Mouse (Mus musculus) kidney, postnatal 0 days (tissue): ENCODE measurements around the gene Tmem59. TPM values are rescaled to one million over a fixed set of nuclear protein-coding genes. Genes with fewer than 3 reads are reported as not detected.

Experiments used
- ATAC-seq: fragments of 200-750 bp; cut with Nextera tagmentation; replicated peaks from 2 replicates; pipeline ENCODE4 v1.8.0; 2017; ENCODE audit warnings: low read depth, moderate number of reproducible peaks, moderate TSS enrichment, moderate library complexity; ENCODE audit not compliant: low FRiP score
- DNase-seq: peaks from one replicate; pipeline ENCODE4 v3.0.0-alpha.2; 2016; ENCODE audit warnings: low spot score
- H3K27ac ChIP-seq: fragments of 300-500 bp; sonication (generic); 2 replicates; pipeline ENCODE4 v1.5.1; 2014; ENCODE audit warnings: mild to moderate bottlenecking
- H3K27me3 ChIP-seq: fragments of 300-500 bp; sonication (generic); 2 replicates; pipeline ENCODE4 v1.6.1; 2014; ENCODE audit warnings: low read length, mixed read lengths; ENCODE audit not compliant: insufficient read depth
- H3K36me3 ChIP-seq: fragments of 300-500 bp; sonication (generic); 2 replicates; pipeline ENCODE4 v1.6.1; 2014; ENCODE audit warnings: low read length, mixed read lengths; ENCODE audit not compliant: insufficient read depth
- H3K4me1 ChIP-seq: fragments of 300-500 bp; sonication (generic); replicated peaks from 2 replicates; pipeline ENCODE4 v1.6.1; 2014; ENCODE audit warnings: antibody characterized with exemption, low read length, mixed read lengths; ENCODE audit not compliant: insufficient read depth
- H3K4me2 ChIP-seq: fragments of 300-500 bp; sonication (generic); 2 replicates; pipeline ENCODE4 v1.6.1; 2014; ENCODE audit warnings: mild to moderate bottlenecking, low read length, moderate library complexity, mixed read lengths
- H3K4me3 ChIP-seq: fragments of 300-500 bp; sonication (generic); replicated peaks from 2 replicates; pipeline ENCODE4 v1.5.1; 2014; ENCODE audit warnings: low read depth, low read length
- H3K9ac ChIP-seq: fragments of 300-500 bp; sonication (generic); 2 replicates; pipeline ENCODE4 v1.6.1; 2014; ENCODE audit warnings: low read depth, low read length
- H3K9me3 ChIP-seq: fragments of 300-500 bp; sonication (generic); replicated peaks from 2 replicates; pipeline ENCODE4 v1.6.1; 2016; ENCODE audit warnings: low read length, inconsistent platforms, mixed read lengths
- CTCF ChIP-seq: IDR thresholded peaks from 2 replicates; pipeline ENCODE4 v1.5.1; 2016; ENCODE audit warnings: antibody characterized with exemption, low read depth, mild to moderate bottlenecking, moderate library complexity
- WGBS: fragments of 180-500 bp; shearing (Covaris S2); extraction: QIAGEN DNeasy Blood & Tissue Kit; methylation state at CpG from one replicate; pipeline ENCODE4 v1.1.7; 2014; 5-methylcytosine and 5-hydroxymethylcytosine counted together
- polyA plus RNA-seq: library from polyadenylated mRNA; unstranded; fragments of >200 nt; fragmentation: Nextera tagmentation; extraction: Ambion mirVana; gene quantifications from 2 replicates; pipeline ENCODE4 v1.2.1, GENCODE M21; 2015

Tmem59 gene
- polyA plus RNA-seq, 1 experiment from 2014 or later: 708 TPM

DNA sequence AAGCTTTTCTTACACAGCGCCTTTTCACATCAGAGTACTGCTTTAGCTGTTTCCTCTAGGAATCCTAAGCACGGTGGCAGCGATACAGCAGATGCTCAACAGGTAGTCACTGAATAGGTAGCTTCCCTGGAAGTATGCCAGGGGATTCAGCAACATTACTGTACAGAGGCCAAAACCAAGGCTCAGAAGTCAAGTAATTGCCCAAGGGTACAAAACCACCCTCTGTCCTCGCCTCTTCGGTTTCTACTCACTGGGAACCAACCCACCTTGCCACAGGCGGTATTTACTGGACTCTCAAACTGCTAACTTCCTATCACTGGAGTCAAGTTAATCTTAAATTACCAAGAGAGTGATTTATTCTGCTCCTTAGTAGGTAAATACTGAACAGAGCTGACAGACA, 62.0 kb downstream of the Tmem59 start:
- Histone ChIP-seq H3K4me2 (no peak overlapping the region), H3K27ac (no peak overlapping the region), H3K9ac (no peak overlapping the region), H3K9me3 (no peaks in the 10 kb centered on the region), H3K4me3 (no peak overlapping the region), H3K27me3 (no peaks in the 10 kb centered on the region), H3K36me3 (peaks cover 29% of the 10 kb centered on the region), H3K4me1 (peaks cover 7% of the 10 kb centered on the region; the same call in 1 of the 2 replicates)
- WGBS: 93% methylated on average over 6 of the region's 6 CpGs
- TF ChIP-seq CTCF: no peak
- DNase-seq (no peak), ATAC-seq (no peak)

GRCm38 (mm10) chr4:107243365-107244333, 65.5 kb downstream of the Tmem59 start:
- peak; percentile 6 for DNase-seq
- no peaks in the 10 kb centered on the region for H3K27me3 ChIP-seq
- no peak overlapping the region for H3K9ac ChIP-seq
- no peak overlapping the region for H3K27ac ChIP-seq
- no peak for ATAC-seq
- no peak overlapping the region for H3K4me3 ChIP-seq
- no peak for TF ChIP-seq CTCF
- H3K9me3 ChIP-seq: no peaks in the 10 kb centered on the region
- WGBS: 64% methylated on average over 6 of the region's 6 CpGs
- peaks cover 15% of the 10 kb centered on the region for H3K36me3 ChIP-seq
- H3K4me1 ChIP-seq: peaks cover 20% of the 10 kb centered on the region; the same call in 1 of the 2 replicates
- no peak overlapping the region for H3K4me2 ChIP-seq

- no peak for TF ChIP-seq CTCF
- Histone ChIP-seq H3K27me3 (no peaks in the 10 kb centered on the region), H3K4me3 (no peak overlapping the region), H3K4me2 (no peak overlapping the region), H3K27ac (peak overlapping the region; percentile 25; the same call in 1 of the 2 replicates), H3K4me1 (peaks cover 20% of the 10 kb centered on the region; the same call in 1 of the 2 replicates), H3K9ac (no peak overlapping the region), H3K36me3 (peaks cover 11% of the 10 kb centered on the region), H3K9me3 (no peaks in the 10 kb centered on the region)
- 39% methylated on average over 2 of the region's 2 CpGs for WGBS
- DNase-seq: peak; percentile 69
- ATAC-seq: no peak
These were observed 67.2 kb downstream of the Tmem59 start for GRCm38 (mm10) chr4:107245368-107245767.

- no peak for ATAC-seq
- Histone ChIP-seq H3K36me3 (peaks cover 7% of the 10 kb centered on the region; the same call in 1 of the 2 replicates), H3K27me3 (no peaks in the 10 kb centered on the region), H3K4me3 (no peak overlapping the region), H3K4me1 (peaks cover 20% of the 10 kb centered on the region; the same call in 1 of the 2 replicates), H3K27ac (no peak overlapping the region), H3K9ac (no peak overlapping the region), H3K4me2 (no peak overlapping the region), H3K9me3 (no peaks in the 10 kb centered on the region)
- peak; percentile 62 for DNase-seq
- no peak for TF ChIP-seq CTCF
- WGBS: 54% methylated on average over 1 of the region's 1 CpGs
These were observed 67.8 kb downstream of the Tmem59 start for GRCm38 (mm10) chr4:107246040-107246439.

DNA sequence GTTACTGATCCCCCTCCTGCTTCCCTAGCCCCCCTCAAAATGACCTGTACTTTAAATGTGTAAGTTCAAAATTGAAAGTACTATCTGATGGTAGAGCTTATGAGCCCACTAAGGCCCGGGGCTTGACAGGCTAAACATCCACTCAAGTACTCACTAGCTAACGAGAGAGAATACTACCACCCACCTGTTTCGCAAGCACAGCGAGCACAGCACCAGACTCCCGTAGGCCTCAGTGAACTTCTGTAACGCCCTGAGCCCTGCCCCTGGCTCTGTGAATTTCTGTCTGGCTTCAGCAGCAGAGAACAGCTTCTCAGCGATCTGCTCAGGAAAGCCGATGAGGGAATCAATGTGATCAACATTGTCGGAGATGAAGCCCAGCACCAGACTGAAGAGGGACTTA, 68.9 kb downstream of the Tmem59 start:
- DNase-seq: no peak
- no peaks in the 10 kb centered on the region for H3K9me3 ChIP-seq
- H3K4me1 ChIP-seq: peaks cover 22% of the 10 kb centered on the region; the same call in 1 of the 2 replicates

DNA sequence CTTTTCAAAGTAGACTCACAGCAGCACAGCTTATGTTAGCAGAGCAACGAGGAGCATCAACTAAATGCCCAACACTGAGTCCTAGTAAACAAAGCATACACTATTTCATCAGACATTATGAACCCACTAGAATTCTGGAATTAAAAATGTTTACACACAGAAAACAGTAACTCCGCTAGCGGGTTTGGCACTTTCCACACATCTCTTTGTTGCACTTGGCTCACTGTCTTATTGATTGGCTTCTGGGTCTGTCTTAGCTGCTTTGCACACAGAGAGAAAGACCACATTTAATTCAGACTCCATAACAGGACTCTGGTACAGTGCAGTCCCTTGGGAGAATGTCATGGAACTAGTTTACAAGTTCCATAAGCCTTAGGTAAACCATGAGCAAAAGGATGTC, 69.9 kb downstream of the Tmem59 start:
- no peak overlapping the region for H3K9ac ChIP-seq
- no peaks in the 10 kb centered on the region for H3K9me3 ChIP-seq
- no peak for DNase-seq
- no peak for ATAC-seq
- H3K4me2 ChIP-seq: no peak overlapping the region
- H3K36me3 ChIP-seq: peaks cover 5% of the 10 kb centered on the region; the same call in 1 of the 2 replicates
- no peak overlapping the region for H3K27ac ChIP-seq
- no peaks in the 10 kb centered on the region for H3K27me3 ChIP-seq
- no peak for TF ChIP-seq CTCF
- H3K4me1 ChIP-seq: peaks cover 23% of the 10 kb centered on the region; the same call in 1 of the 2 replicates
- 80% methylated on average over 3 of the region's 3 CpGs for WGBS
- H3K4me3 ChIP-seq: no peak overlapping the region

More for the DNA sequence above, 68.9 kb downstream of the Tmem59 start:
- ATAC-seq: no peak
- Histone ChIP-seq H3K27me3 (no peaks in the 10 kb centered on the region), H3K9ac (no peak overlapping the region), H3K36me3 (peaks cover 7% of the 10 kb centered on the region; the same call in 1 of the 2 replicates), H3K4me3 (no peak overlapping the region), H3K4me2 (no peak overlapping the region), H3K27ac (no peak overlapping the region)
- TF ChIP-seq CTCF: no peak
- 77% methylated on average over 9 of the region's 9 CpGs for WGBS
